Mouse (Mus musculus) lung, postnatal 10 days (tissue): ENCODE data around the gene Zfp740.
"Not testable (repeated sequence)": the region's sequence is repeated elsewhere in the genome, so short reads cannot be mapped to it uniquely, and the experiment has no call there.

Experiments
- DNase-seq: peaks from one replicate; pipeline ENCODE4 v3.0.0; 2021

Gene Zfp740

DNA sequence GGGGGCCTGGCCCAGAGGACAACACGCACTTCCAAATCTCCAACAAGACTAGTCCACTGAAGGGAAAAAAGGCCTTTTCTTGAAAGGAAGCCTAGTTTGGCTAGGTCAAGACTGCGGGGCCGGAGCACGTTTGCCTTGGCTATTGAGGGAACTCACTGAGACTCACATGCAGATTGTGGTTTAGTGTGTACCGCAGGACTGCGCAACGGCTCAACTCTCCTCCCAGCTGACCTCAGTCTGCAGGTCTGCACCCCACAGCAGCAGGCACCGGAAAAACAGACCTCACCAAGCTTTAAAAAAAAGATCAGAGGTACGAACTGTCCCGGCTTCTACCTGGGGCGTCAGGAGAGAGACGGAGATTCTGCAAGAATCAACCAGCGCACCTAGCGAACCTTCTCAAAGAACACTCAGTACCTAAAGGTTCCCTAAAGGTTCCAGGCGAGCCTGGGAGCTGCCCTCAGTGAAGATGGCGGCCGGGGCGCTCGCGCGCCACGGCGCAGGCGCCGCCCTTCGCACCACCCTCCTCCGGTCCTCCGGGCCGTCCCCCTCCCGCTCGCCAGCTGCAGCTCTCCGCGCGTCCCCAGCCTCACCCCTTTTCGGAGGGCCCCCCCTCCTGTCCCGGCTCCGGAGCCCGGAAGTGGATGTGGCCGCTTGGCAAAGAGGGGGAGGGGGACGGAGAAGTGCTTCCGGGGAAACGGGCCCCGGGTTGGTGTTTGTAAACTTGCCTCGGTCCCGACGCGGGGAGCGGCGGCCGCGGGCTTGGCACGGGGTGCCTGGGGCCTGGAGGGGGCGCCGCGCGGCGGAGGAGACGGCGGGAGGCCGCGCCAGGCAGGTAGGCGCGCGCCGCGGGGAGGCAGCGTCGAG, at the start of gene Zfp740:
Zfp740 (plus strand) TSS at position 279 of the 864 bp plus-strand sequence.
- DNase-seq: peak; percentile 99

DNA sequence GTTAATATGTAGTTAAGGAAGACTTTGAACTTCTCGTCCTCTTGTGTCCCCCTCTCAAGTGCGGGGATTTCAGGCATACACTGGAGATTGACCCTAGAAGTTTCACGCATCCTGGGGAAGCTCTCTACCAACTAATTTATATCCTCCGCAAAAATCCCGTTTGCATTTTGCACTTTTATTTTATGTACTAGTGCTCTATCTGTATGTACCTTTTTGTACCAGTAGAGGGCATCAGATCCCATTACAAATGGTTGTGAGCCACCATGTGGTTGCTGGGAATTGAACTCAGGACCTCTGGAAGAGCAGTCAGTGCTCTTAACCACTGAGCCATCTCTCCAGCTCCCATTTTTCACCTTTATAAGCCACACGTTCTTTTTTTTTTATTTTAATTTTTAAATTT, 48.0 kb upstream of the Zfp740 start:
- not testable (repeated sequence) for DNase-seq

DNA sequence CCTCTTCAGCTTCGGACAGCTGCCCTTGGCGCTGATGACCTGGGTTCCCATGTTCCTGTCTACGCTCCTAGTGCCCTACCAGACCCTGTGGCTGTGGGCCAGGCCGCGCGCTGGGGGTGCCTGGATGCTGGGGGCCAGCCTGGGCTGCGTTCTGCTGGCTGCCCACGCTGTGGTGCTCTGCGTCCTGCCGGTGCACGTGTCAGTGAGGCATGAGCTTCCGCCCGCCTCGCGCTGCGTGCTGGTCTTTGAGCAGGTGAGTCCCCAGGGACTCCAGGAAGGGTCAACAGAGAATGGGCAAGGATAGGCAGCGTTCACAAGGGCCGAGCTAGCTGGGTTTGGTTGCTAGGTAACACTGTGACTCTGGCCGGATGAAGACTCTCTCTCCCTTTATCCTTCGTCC, 46.2 kb upstream of the Zfp740 start:
- DNase-seq: no peak

DNA sequence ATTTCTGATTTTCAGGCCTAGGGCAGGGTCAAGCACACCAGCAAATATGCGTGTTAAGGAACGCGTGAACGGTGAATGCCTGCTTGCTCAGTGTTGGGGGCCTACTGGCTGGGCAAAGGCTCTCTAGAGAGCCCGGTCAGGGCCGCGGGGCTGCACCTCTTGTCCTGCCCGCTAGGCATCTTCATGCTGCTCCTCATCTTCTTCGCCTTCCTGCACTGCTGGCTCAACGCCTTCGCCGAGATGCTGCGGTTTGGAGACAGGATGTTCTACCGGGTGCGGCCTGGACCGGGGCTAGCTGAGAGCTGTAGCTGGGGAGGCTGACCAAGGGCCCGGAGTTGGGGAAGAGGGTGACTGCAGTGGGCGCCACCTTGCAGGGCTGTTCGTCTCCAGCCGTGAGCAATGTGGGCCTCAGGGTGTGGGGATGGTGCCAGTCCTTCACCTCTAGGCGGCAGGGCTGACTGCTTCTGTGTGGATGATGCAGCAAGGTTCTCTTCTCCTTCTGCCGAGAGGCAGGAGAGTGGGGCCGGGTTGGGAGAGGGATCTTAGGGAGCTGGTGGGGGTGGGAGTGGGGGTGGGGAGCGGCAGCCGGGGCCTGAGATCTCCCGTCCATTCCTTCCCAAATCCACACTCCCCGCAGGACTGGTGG, 42.5 kb upstream of the Zfp740 start:
- DNase-seq: no peak

DNA sequence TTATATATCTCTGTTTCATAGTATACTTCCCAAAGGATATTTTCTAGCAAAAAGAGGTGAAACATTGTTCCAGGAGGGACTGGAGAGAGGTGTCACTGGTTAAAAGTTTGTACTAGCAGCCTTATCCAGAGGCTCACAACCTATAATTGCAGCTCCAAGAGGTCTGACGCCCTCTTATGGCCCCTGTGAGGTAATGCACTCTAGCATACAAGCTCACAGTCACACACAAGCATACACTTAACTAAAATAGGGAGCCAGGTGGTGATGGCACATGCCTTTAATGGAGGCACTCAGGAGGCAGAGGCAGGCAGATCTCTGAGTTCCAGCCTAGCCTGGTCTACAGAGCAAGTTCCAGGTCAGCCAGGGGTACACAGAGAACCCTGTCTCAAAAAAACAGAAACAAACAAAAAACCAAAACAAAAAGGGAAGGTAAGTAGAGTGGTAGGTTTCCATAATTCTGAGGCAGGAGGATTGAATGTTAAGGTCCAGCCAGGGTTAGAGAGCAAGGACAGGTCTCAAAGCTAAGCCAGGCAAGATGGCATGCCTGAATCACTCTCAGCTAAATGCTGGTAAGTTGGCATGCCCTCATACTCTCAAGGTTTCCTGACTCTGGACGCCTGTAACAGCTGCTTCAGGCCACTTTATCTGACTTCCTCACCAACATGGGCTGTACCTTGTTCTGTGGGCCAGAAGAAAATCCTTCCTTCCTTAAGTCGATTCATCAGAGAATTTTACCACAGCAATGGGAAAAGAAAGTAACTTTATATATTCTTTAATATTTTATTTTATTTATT, 39.0 kb upstream of the Zfp740 start:
- DNase-seq: no peak

DNA sequence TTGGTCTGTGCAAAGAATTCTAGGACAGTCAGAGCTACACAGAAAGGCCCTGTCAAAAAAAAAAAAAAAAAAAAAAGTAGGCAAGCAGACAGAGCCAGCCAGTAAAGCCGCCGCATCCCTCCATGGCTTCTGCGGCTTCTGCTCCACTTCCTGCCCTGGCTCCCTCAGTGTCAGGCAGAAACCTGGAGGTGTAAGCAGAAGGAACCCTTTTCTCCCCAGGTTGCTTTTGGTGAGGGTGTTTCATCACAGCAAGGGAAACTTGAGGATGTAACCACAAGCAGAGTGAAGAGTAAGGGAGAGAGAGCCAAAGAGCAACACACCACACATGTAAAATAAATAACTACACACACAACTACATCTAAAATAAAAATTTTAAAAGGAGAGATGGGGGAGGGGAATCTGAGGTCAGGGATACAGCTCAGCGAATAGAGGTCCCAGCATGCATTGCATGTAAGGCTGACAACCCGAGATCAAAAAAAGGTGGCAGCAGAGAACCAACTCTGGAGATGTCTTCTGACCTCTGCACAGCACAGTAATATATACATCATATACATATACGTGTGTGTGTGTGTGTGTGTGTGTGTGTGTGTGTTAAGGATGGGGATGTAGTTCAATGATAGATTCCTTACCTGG, 37.5 kb upstream of the Zfp740 start:
- DNase-seq: no peak

DNA sequence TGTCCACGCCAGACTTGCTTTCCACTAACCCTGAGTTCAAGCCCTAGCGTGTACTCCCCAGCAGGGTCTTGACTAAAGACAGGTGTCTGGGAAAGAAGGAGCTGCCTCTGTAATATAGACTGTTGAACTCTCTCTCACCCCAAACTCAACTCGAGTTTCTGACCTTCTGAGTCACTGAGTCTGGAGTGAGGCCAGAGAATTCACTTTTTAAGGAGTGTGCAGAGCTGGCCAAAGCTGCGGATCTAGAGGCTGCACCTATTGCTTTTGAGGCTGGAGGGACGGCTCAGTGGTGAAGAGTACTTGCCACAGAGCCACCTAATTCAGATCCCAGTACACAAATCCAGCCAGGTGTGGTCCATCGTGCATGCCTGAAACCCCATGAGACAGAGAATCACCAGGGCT, 35.4 kb upstream of the Zfp740 start:
- DNase-seq: peak; percentile 51

DNA sequence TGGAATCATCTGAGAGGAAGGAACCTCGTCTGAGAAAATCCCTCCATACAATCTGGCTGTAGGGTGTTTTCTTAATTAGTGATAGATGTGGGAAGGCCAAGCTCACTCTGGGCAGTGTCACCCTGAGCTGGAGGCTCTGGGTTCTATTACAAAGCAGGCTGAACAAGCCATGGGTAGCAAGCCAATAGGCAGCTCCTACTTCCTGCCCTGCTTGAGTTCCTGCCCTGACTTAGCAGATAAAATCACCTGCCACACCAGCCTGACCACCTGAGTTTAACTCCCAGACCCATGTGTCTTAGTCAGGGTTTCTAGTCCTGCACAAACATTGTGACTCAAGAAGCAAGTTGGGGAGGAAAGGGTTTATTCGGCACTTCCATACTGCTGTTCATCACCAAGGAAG, 34.0 kb upstream of the Zfp740 start:
- DNase-seq: no peak

DNA sequence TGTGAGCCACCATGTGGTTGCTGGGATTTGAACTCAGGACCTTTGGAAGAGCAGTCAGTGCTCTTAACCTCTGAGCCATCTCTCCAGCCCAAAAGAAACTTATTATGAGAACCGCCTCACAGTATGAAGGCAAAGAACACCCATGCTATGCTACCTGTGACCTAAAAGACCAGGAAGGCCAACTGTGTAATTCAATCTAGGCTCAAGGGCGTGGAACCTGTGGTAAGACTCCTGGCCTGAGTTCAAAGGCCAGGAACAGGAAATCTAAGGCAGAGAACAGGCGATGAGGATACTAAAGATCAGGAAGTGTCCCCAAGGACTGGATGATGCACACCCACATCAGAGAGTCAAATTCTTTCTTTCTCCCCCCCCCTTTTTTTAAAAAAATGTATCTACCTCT, 29.5 kb upstream of the Zfp740 start:
- DNase-seq: no peak

DNA sequence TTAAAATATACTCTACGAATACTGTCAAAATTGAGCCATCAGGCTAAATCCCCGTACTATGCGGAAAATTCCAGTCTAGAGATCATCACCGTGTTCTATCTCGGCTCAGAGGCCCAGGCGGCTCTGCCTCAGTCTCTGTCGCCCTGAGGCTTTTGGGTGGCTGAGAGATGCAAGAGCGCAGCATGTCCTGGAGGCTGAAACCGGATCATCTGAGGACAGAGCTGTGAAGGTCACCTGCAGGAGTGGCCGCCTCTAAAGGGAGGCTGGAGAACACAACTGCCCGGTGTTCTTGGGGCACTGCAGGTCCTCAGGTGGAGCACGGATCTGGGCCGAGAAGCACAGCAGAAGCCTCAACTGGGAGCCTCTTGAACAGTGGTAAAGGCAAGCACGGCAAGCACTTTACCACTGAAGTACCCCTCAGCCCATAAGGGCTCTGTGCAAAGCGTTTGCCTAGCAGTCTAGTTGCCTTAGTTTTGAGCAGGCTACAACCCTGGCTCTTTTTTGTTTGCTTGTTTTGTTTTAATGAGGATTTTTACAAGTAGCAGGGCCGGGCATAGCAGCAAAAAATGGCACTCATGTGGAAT, 27.2 kb upstream of the Zfp740 start:
- DNase-seq: peak; percentile 33

DNA sequence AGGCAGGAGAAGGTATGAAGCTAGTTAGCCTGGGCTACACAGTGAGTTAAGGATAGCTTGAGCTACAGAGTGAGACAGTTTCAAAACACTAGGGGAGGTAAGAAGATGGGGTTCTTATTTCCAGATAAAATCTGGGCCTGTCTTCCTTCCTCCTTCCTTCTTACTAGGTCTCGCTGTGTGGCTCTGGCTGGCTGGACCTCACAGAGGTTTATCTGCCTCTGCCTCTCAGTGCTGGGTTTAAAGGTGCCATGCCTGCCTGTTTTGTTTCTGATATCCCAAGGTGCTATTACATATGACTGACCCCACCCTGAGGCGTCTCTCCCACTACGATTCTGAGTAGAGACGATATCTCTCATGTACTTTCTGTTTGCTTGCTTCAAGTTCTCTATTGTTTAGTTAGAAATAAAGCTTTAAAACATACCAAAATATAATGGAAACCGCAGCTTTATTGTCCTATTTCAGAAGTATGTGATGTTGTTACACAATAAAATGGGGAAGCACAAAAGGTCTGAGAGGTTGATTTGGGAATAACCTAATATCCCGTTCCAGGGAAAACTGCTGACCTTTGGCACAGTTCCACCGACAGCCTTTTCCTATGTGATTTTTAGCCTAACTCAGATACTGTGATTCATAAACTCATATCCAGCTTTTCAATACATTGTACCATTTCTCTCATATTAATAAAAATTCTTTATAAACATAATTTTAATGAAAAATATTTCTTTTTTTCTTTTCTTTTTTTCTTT, 26.3 kb upstream of the Zfp740 start:
- DNase-seq: no peak

DNA sequence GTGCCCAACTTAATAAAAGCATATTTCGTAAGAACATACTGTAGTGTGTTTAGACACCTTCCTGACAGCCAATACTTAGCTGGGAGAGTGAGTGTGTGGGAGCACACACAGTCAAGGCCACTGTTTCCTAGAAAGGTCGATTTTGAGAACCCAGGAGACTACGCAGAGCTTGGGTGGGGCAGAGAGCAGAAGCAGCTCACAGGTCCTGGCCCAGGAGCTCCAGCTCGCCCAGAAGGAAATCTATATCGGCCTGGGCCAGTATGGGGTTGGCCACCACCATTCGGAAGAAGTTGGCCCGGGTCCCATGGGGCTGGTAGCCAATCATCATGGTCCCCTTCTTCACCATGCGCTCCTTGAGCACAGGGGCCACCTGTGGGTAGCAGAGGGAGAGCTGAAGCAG, 25.6 kb upstream of the Zfp740 start:
- no peak for DNase-seq

DNA sequence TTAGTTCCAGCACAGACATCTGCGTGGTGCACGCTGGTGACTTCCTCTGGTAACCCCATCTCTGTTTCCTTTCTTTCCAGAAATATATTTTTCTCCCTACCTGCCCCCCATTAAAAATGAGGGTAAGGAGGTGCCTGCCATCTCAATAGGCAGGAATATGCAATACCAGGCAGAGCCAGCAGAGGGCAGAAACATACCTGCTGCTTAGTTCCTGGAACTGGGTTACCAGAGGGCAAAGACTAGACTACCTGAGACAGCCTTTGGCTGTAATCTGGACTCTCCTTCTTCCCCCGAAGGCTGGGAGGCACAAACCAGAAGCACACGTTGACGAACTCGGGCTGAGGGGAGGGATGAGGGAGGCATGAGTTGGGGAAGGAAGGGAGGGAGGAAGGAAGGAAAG, 24.8 kb upstream of the Zfp740 start:
- DNase-seq: peak; percentile 85

DNA sequence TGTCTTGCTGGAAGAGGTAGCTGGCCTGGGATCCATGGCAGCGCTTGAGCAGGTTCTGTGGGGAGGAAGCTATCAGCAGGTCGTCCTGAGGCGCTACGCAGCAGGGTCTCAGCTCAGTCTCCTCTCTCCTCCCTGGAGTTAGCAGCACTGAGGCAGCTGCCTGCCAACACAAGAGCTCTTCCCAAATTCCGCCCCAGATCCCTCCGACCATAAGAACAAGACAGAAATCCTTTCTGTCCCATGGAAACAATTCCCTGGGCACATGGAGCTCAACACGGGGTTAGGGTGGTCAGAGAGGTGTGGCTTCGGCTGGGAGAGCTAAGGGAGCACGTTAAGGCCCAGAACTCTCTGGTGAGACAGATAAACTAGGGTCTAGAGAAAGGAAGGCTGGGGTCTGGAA, 23.9 kb upstream of the Zfp740 start:
- DNase-seq: no peak

DNA sequence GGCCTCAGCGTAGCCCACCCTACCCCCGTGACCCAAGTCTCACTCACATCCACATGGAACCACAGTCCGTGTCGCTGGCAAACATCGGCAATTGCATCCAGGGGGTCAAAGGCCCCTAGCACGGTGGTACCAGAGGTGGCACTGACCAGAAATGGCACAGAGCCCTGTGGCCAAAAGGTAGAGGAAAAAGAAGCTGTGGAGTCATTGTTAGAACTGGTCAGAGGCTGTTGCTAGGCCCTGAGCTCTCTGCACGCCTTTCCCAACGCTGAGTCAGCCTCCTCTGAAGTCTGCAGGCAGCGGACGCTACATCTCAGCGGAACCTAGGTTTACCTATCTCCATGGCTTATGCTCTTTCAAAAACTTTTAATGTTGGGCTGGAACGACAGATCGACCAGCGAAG, 23.1 kb upstream of the Zfp740 start:
- no peak for DNase-seq

DNA sequence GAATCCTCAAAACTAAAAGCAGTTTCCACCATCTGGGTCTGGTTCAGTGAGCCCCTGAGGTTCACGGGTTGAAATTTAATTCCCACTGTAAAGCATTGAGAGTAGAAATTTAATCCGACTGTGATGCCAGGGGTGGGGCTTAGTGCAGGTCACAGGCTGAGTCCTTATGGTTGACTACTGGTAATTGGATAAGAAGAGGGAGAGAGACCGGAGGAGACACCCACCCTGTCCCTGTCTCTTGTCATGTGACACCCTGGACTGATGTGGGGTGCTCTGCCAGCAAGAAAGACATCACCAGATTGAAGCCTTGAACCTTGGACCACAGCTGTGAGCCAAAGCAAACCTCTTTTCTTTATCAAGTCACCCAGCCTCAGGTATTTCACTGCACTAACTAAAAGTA, 20.0 kb upstream of the Zfp740 start:
- no peak for DNase-seq

DNA sequence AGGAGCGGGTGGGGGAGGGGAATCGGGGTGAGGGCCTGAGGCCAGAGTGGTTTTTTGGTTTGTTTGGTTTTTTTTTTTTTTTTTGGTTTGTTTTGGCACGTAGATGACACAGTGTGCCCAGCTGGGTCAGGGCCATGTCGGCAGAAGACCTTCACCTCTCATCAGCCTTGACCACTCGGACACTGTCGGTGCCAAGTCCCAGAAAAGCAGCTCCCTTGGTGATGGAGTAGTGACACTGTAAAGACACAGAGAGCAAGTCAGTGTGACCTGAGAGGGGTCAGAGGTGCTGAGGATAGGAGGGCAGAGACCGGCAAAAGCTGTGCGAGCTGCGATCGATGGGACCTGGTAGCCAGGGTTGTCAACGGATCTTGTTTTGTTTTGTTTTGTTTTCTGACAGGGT, 16.8 kb upstream of the Zfp740 start:
- DNase-seq: no peak

DNA sequence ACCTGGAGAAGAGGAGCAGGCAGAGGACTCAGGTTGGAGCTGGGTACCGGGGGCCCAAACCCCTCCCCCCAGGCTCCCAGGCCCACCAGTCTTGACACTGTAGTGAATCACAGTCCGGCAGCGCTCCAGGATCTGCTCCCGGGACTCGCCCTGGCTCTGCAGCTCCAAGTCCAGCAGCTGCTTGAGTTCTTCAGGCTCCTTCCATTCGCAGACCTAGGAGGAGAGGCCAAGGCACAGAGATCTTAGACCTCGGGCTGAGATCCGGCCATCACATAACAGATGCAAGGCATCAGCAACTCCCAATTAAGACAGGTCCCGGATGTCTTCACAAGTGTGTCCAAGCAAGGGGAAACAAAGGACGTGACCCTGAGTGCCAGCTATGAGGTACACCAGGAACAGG, 15.0 kb upstream of the Zfp740 start:
- DNase-seq: peak; percentile 81

DNA sequence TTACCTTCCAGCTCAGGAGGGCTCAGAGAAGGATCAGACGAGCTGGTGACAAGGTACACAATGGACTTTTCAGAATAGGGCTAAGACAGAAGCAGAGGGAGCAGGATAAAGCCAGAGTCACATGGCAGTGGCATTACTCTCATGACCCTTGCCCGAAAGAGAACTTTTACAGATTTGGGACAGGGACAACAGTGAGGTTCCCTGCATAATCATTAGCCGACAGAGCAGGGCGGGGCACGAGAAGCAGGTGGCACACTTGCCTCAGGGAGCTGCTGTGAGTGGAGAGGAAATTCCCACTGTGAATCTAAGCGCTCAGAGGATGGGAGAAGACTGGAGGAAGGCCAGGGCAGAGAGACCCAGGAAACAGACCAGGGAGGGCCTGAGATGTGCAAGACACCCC, 14.2 kb upstream of the Zfp740 start:
- no peak for DNase-seq

DNA sequence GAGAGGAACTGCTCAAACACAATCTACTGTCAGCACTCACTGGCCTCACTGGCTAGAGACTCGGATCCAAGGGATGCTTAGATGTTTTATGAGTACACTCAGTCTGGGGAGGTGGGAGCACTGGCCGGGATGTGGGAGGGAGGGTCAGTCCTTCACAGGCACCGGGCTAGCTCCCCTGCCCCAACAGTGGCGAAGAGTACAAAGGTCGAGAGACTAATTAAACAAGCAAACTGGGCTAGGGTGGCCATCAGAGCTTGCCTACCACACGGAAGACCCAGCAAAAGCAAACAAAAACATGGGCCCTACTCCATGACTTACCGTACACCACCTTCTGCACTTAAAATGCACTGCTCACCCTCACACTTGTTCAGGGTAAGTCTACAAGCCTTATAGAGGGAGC, 11.3 kb upstream of the Zfp740 start:
- no peak for DNase-seq

DNA sequence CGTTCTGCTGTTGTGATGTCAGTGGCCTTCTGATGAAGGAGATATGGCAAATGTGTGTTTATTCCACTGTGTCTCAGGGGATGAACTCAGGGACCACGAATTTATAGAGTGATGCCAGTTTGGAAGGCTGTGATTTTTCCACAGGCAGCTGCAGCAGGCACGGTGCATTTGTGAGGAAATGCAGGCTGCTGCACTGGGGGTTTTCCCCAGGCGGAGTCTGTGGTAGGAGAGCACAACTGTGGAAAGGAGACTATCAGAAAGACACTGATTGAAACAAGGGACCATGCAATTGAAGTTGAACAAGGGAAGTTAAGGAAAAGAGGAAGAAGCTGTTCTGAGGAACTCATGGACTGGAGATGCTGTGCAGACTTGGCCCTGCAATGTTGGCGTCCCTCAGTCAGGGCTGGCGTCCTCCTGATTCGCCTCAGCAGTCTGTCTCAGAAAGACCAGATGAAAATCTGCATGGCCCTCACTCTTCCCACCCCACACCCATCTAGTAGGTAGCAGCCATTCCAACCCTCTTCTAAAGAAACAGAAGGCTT, 10.7 kb upstream of the Zfp740 start:
- no peak for DNase-seq
